Mouse (Mus musculus): Measurements from ENCODE around the gene Krtap1-3. TPM values are rescaled to one million over a fixed set of nuclear protein-coding genes. Genes with fewer than 3 reads are reported as not detected.
"Not testable (repeated sequence)": the region's sequence is repeated elsewhere in the genome, so short reads cannot be mapped to it uniquely, and the experiment has no call there.

The Krtap1-3 gene
- total RNA-seq (2021) = not detected

DNA sequence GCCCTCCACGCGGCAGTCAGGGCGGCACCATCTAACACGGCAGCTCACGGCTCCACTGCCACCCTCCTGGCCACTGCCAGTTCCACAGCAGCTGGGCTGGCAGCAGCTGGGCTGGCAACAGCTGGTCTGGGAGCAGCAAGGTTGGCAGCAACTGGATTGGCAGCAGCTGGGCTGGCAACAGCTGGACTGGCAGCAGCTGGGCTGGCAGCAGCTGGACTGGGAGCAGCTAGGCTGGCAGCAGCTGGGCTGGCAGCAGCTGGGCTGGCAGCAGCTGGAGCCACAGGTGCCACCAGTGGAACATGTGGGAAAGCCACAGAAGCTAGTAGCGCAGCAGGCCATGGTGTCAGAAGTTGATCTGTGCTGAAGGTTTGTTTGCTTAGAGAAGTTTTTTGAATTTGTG, at the start of gene Krtap1-3:
Krtap1-3 (minus strand) TSS at position 359 of the 400 bp plus-strand sequence.
- DNase-seq = no peak

DNA sequence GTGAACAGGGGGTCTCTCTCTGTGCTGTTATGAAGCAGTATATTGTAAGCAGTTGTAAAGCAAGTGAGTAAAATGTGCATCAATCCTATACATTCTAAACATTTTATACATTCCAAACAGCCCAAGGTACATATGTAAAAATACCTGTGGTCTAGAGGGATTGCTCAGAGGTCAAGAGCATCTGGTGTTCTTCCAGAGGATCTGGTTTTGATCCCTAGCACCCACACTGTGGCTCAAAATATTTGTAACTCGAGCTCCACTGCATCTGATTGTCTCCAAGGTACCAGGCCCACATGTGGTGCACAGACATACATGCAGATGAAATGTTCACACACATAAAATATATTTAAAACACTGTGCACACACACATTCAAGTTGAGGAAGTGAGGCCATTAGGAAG, 49.8 kb upstream of the Krtap1-3 start:
- no peak for DNase-seq

DNA sequence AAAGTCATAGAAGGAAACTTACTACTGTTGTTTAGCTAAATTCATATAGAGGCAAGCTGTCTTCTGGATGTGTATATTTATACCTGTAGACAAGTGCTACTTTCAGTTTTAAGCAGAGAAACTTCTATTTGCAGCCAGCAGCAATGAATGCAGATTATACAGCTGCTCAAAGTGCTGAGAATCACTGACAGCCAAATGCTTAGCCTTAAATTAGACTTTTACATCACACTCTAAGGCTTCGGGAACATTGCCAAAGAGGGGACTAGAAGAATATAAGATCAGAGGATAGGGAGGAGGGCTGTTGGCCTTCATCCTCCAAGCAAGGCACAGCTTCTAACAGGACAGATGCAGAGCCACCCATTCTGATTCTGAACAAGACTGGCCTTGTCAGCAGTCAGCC, 45.9 kb upstream of the Krtap1-3 start:
- DNase-seq = no peak

DNA sequence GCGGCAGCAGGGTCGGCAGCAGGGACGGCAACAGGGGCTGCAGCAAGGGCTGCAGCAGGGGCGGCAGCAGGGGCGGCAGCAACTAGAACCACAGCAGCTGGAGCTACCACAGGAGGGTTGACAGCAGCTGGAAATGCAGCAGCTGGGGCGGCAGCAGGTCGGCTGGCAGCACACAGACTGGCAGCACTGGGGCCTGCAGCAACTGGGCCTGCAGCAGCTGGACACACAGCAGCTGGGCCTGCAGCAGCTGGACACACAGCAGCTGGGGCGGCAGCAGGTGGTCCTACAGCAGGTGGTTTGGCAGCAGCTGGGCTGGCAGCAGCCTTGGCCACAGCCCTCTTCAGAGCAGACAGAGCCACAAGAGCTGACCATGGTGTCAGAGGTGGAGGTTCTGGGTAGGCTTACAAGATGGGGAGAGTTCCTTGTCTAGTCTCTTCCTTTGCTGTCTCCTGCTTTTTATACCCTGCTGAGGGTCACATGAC, 43.6 kb upstream of the Krtap1-3 start, which contains the start of gene Krtap4-2:
Krtap4-2 (minus strand) TSS at position 432 of the 482 bp plus-strand sequence.
- DNase-seq = no peak

DNA sequence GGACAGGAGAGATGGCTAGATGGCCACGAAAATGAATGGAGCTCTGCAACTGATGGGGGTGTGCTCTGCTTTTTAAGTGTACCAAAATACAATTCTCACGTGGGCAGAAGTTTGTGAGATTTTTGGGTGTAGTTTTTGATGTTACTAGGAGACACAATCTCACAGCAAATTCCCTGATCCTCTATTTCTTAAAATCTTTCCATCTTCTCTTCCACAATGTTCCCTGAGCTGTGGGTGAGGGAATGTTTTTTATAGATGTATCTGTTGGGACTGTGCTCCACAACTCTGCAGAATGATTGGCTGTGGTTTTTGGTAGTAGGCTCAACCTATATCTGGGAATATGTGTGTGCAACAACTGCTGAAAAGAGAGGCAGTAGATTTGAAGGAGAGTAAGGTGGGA, 42.2 kb upstream of the Krtap1-3 start:
- no peak for DNase-seq

DNA sequence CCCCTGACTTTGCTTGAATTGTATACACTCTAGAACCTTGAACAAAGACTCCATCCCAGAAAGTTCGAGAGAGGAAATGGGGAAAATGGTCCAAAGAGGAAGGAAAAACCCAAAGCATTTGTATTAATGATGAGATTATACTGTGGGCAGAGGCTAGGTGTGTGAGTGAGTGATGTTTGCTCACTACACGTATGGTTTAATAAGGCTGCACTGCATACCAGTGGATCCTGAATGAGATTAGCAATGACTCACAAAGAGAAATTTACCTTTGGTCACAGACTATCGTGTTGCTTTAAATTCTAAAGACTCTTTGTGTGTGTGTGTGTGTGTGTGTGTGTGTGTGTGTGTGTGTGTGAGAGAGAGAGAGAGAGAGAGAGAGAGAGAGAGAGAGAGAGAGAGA, 39.8 kb upstream of the Krtap1-3 start:
- DNase-seq = no peak

DNA sequence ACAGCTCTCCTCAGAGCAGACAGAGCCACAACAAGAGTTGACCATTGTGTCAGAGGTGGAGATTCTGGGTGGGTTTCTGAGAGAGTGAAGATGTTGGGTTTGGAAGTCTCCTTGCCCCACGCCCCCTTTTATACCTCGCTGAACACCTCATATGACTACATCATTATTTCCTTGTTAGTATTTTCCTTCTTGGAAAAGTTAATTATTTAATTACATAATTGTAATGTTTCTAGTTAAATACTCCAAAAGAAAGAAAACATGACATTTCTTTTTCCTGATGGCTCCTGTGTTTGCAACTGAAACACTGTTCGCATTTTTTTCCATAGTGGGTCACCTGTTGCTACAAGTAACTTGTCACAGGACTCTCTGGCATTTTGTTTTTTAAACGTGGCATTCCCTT, 37.0 kb upstream of the Krtap1-3 start, which contains the start of gene Krtap4-1:
Krtap4-1 (minus strand) TSS at position 101 of the 400 bp plus-strand sequence.
- no peak for DNase-seq

DNA sequence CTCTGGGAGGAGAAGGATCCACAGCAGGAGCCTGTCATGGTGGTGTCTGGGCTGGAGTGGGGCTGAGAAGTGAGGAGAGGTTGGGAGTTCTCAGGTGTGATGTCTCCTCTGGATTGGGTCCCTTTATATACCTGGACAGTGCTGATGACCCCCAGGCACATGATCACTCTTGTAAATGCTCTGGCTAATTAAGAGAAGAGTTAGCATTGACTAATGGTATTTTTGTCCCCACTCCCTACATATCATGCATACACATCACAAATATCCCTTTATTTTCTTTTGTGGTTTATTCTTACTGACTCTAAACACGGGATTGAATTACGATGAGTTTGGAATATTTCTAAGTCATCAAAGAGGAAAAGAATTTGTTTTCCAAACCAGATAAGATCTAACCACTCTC, 29.2 kb upstream of the Krtap1-3 start, which contains the start of gene Gm11562:
Gm11562 (minus strand) TSS at position 101 of the 400 bp plus-strand sequence.
- no peak for DNase-seq

DNA sequence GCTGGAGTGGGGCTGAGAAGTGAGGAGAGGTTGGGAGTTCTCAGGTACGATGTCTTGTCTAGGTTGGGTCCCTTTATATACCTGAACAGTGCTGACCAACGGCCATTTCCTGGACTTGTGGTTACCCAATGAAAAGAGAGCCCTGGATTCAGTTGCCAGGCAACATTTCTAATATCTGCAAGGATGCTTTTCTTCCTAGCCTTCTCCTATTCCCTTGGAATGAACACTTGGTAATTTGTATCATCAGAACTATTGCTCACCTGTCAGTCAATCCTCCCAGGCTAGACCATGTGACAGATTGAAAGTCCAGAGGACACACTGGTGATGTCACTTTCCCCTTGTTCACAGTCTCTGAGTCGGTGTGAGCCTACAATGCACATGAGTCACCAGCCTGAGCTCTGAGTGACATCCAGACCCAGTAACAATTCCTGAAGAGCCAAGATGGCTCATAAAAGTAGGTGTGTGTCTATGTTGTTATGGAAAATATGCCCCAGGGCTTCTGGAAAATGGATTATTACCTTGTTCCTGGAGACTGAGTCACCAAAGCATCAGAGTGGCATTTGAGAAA, 23.7 kb upstream of the Krtap1-3 start, which contains the start of gene Krtap2-4:
Krtap2-4 (minus strand) TSS at position 51 of the 568 bp plus-strand sequence.
- DNase-seq = no peak

DNA sequence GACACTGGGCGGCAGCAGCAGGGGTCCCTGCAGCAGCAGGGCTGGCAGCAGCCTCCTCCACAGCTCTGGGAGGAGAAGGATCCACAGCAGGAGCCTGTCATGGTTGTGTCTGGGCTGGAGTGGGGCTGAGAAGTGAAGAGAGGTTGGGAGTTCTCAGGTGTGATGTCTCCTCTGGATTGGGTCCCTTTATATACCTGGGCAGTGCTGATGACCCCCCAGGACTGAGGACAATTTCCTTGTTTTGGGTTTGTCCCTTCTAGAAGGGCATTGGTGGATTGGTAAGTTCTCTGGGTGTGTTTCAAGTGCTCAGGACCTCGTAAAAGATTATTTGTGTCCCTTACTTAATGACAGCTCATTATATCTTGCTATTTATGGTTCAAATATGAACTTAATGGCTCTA, 18.9 kb upstream of the Krtap1-3 start, which contains the start of gene Gm11937:
Gm11937 (minus strand) TSS at position 101 of the 400 bp plus-strand sequence.
- not testable (repeated sequence) for DNase-seq

DNA sequence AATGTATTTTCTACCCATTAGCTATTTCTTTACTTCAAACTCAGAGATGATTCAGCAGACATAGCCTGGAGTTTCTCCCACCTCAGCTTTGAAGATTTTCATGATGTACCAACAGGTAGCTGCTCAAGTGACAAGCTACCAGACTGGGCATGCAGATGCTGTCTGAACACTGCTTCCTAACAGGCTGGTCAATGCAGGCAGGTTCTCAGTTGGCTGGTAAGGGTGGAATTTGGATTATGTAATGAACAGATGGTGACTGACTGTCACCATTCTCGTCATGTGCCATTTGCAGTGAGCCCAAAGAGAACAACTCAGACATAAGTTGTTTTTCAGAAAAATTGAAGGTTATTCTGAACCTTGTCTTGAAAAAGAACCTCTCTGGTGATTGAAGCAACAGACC, 18.0 kb upstream of the Krtap1-3 start:
- no peak for DNase-seq

DNA sequence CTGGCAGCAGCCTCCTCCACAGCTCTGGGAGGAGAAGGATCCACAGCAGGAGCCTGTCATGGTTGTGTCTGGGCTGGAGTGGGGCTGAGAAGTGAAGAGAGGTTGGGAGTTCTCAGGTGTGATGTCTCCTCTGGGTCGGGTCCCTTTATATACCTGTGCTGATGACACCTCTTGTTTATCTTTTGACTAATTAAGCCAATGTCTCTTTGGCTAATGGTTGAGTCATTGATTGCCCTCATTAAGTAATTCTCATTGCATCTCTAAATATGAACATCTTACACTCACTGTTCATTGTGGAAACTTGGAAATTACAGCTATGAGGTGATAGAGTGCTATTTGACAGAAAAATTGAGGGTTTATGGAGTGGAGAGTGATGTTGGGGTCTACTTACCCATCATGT, 12.1 kb upstream of the Krtap1-3 start, which contains the start of gene Gm11938:
Gm11938 (minus strand) TSS at position 101 of the 400 bp plus-strand sequence.
- DNase-seq = not testable (repeated sequence)

DNA sequence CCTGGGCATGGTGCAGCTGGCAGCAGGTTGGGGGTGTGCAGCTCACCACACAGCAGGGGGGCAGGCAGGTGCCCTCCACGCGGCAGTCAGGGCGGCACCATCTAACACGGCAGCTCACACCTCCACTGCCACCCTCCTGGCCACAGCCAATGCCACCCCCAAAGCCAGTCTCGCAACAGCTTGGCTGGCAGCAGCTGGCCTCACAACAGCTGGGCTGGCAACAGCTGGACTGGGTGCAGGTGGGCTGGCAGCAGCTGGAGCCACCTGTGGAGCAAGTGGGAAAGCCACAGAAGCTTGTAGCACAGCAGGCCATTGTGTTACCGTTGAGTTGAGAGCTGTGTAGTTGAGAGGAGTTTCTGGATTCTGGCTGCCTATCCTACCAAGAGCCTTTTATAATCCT, 6.6 kb upstream of the Krtap1-3 start, which contains the start of gene Krtap9-3:
Krtap9-3 (minus strand) TSS at position 364 of the 400 bp plus-strand sequence.
- DNase-seq = not testable (repeated sequence)

DNA sequence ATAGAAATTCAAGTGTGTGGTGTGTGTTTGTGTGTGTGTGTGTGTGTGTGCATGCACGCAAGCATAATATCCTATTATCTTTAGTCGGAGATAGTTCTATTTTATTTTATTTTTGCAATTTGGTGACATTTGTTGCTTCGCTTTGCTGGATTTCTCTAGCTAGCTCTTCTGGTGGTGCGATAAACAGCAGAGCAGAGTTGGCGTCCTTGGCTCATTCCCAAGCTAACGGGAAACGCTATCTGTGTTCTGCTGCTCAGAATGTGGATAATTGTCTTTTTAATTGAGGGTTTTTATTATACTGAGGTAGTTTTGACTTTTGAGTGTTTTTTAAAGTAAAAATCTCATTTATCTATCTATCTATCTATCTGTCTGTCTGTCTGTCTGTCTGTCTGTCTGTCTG, 6.0 kb downstream of the Krtap1-3 start:
- DNase-seq = no peak

DNA sequence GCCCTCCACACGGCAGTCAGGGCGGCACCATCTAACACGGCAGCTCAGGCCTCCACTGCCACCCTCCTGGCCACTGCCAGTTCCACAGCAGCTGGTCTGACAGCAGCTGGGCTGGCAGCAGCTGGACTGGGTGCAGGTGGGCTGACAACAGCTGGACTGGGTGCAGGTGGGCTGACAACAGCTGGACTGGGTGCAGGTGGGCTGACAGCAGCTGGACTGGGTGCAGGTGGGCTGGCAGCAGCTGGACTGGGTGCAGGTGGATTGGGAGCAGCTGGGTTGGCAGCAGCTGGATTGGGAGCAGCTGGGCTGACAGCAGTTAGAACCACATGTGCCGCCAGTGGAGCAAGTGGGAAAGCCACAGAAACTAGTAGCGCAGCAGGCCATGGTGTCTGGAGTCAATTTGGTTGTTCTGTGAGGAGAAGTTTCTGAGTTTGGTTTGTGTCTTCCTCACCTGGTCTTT, 7.9 kb downstream of the Krtap1-3 start, which contains the start of gene Krtap1-4:
Krtap1-4 (minus strand) TSS at position 410 of the 460 bp plus-strand sequence.
- DNase-seq = no peak

DNA sequence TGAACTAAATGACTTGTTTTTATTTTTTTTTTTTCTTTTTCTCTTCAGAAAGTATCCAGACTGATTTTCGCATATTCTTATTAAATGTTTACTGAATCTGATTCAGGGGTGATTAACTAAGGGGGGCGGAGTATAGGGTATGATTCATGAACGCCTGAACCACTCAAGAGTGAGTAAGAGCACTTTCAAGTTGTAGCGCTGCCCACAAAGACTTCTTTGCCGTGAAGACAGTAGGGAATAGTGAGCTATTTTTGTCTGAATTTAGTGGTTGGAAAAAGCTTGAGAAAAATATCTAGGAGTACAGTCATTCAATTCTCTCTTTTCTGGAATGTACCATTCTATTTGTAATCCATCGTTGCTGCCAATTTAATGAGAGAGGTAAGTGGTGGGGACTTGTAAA, 9.6 kb downstream of the Krtap1-3 start:
- DNase-seq = no peak

DNA sequence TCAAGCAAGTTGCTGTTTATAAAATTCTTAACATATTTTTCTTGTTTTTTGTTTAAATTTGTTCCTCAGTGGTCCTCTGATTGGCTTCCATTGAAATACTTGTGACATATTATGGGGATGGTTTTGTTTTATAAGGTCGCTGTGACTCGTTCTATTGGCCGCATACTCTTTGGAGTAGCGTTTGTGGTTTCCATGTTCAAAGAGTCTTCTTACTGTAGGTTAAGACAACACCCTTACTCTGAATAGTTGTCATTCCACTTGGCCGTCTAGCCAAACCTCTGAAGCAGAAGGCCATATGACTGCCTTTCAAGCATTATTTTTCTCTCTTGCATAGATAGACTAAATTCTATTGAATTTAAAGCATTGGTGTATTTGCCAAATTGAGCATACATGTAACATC, 10.1 kb downstream of the Krtap1-3 start:
- DNase-seq = no peak

DNA sequence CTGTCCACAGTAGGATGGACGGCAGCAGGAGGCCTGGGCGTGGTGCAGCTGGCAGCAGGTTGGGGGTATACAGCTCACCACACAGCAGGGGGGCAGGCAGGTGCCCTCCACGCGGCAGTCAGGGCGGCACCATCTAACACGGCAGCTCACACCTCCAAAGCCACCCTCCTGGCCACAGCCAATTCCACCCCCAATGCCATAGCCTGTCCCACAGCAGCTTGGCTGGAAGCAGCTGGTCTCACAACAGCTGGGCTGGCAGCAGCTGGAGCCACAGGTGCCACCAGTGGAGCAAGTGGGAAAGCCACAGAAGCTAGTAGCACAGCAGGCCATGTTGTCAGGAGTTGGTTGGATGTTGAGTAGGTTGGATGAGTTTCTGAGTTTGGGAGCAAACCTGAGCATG, 10.5 kb downstream of the Krtap1-3 start, which contains the start of gene Krtap1-5:
Krtap1-5 (minus strand) TSS at position 381 of the 400 bp plus-strand sequence.
- DNase-seq = no peak

DNA sequence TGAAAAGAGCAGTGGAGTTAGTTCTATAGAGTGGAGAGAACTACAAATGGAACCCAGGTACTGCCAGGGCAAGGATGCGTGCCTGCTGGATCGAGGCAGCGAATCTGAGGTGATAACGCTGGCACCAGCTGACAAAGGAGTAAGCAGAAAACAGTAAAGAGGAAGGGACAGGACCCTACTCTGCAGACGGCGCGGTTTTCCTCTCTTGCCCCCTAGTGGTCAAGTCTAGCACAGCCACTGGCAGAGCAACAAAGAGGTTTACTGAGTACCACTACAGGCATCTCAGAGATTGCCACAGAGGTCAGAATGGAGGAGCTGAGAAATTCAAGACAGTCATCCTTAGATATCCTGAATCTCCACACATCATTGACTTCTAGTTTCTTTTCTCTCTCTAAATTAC, 17.0 kb downstream of the Krtap1-3 start:
- DNase-seq = peak; percentile 80

DNA sequence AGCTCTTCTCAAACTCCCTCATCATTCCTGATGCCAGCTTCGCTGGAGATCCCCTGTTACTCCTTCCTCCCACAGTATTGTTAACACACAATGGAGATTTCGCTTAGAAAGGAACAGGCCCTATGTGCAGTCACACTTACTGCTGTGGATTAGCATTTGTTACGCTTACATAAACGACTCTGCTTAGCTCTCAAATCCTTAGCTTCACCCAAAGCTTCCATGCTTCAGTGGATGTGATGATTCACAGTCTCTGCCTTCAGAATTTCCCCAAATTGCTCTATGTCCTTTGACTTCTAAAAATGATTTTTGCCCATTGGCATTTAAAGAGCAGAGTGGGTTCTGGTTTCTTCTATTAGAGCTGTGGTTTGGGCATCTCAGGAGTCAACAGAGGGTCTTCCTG, 18.0 kb downstream of the Krtap1-3 start:
- no peak for DNase-seq

DNA sequence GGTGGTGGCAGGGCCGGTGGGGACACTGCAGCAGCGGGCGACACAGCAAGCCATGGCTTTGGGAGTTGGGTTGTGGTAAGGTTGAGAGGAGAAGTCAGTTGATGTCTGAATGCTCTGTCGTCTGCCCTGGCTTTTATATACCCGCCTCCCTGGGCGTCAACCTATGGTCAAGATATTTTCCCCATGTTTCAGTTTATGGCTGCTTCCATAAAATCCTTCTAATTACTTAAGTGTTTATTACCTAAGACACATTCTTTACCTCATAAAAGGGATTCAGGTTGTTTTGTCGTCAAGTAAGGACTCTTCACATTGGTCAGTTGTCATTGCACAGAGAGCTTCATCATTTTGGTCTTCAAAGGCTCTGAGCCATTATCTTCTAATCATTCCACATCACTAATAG, 24.6 kb downstream of the Krtap1-3 start, which contains the start of gene Krtap3-1:
Krtap3-1 (minus strand) TSS at position 101 of the 400 bp plus-strand sequence.
- DNase-seq = no peak

DNA sequence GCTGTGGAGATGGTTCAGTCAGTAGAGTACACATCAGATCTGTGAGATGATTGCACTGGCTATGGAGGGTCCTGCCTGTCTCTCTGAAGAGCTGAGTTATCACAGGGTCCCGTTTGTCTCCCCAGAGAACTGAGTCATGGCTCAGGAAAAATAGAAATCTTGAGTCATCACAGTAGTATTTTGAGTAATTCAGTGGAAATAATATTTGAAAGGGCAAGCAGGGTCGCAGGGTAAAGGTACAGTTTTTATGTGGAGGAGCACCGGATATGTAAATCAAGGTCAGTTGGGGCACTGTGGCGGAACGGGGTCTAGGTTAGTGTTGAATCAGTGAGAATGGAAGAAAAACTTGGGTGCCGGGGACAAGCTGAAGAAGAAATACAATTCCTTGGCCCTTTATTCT, 28.6 kb downstream of the Krtap1-3 start:
- no peak for DNase-seq

DNA sequence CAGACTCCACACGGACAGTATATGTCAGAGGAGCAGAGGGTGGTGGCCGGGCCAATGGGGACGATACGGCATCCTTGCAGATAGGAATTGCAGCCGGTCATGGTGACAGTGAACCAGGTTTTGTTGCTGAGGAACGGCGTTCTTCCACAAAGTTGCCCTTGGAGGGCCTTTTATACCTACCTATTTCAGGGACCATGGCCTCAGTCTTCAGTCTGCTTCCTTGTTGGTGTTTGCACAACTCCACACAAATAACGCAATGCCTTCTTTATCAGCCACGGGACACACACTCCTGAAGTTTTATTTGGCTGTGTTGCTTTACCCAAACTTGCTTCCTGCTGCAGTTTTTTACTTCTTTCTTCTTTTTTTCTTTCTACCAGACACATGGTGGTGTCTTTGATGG, 31.8 kb downstream of the Krtap1-3 start, which contains the start of gene Gm11939:
Gm11939 (minus strand) TSS at position 101 of the 400 bp plus-strand sequence.
- no peak for DNase-seq

Data from heart, postnatal 4 days (tissue).